Mouse (Mus musculus): Measurements from ENCODE around the gene Dtx3l.
"Not testable (repeated sequence)": the region's sequence is repeated elsewhere in the genome, so short reads cannot be mapped to it uniquely, and the experiment has no call there.

Gene Dtx3l

GRCm38 (mm10) chr16:35938211-35939151 is at the start of gene Dtx3l, which contains the start of gene Parp9:
TSS of gene Dtx3l (minus strand) at chr16:35939151.
TSS of gene Parp9 (plus strand) at chr16:35938470.
- peak; percentile 65 to 76 for DNase-seq

- no peak for DNase-seq
Measured at GRCm38 (mm10) chr16:35987930-35988329, 49.0 kb upstream of the Dtx3l start.

- no peak for DNase-seq
Measured at GRCm38 (mm10) chr16:35984471-35984870, 45.5 kb upstream of the Dtx3l start.

GRCm38 (mm10) chr16:35983517-35984101 is 44.7 kb upstream of the Dtx3l start:
- peak; percentile 65 to 79 for DNase-seq

GRCm38 (mm10) chr16:35982902-35983516 is 44.1 kb upstream of the Dtx3l start:
- DNase-seq: peak; percentile 90 to 95

GRCm38 (mm10) chr16:35982506-35982901 is 43.6 kb upstream of the Dtx3l start:
- no peak for DNase-seq

- DNase-seq: peak; percentile 99 to 100
Measured at GRCm38 (mm10) chr16:35981363-35981821, 42.4 kb upstream of the Dtx3l start.

- not testable (repeated sequence) for DNase-seq
Measured at GRCm38 (mm10) chr16:35978450-35978849, 39.5 kb upstream of the Dtx3l start, which contains the start of gene Kpna1. TSS of gene Kpna1 (plus strand) at chr16:35978750.

- DNase-seq: no peak
Measured at GRCm38 (mm10) chr16:35974021-35974420, 35.1 kb upstream of the Dtx3l start.

GRCm38 (mm10) chr16:35968149-35968548 is 29.2 kb upstream of the Dtx3l start:
- DNase-seq: no peak

GRCm38 (mm10) chr16:35967319-35967718 is 28.4 kb upstream of the Dtx3l start:
- no peak for DNase-seq

GRCm38 (mm10) chr16:35966411-35967115 is 27.6 kb upstream of the Dtx3l start:
- DNase-seq: no peak

- DNase-seq: not testable (repeated sequence)
Measured at GRCm38 (mm10) chr16:35965991-35966390, 27.0 kb upstream of the Dtx3l start.

GRCm38 (mm10) chr16:35952628-35953130 is 13.7 kb upstream of the Dtx3l start:
- DNase-seq: no peak

- no peak for DNase-seq
Measured at GRCm38 (mm10) chr16:35951216-35951615, 12.3 kb upstream of the Dtx3l start.

GRCm38 (mm10) chr16:35949264-35949663 is 10.3 kb upstream of the Dtx3l start:
- peak; percentile 4 to 19 for DNase-seq

- peak; percentile 45 to 51 for DNase-seq
Measured at GRCm38 (mm10) chr16:35941382-35941781, 2.4 kb upstream of the Dtx3l start.

- peak; percentile 86 to 89 for DNase-seq
Measured at GRCm38 (mm10) chr16:35939690-35940089, 739 bp upstream of the Dtx3l start.

- peak in 1 of 2 experiments; percentile 36 for DNase-seq
Measured at GRCm38 (mm10) chr16:35939261-35939660, 310 bp upstream of the Dtx3l start.

GRCm38 (mm10) chr16:35933181-35933580 is 5.8 kb downstream of the Dtx3l start:
- DNase-seq: no peak

GRCm38 (mm10) chr16:35932179-35933055 is 6.5 kb downstream of the Dtx3l start:
- DNase-seq: no peak

Data from kidney, postnatal 4 days (tissue).